Mouse (Mus musculus) spleen, postnatal 14 days (tissue): ENCODE results near the gene Terf2.
"Not testable (repeated sequence)": the region's sequence is repeated elsewhere in the genome, so short reads cannot be mapped to it uniquely, and the experiment has no call there.

ENCODE experiments used
- DNase-seq, 2 experiments: peaks; one replicate each; pipeline ENCODE4 v3.0.0; 2021 to 2022; ENCODE audit warnings: low spot score in 2 of 2

The Terf2 gene

DNA sequence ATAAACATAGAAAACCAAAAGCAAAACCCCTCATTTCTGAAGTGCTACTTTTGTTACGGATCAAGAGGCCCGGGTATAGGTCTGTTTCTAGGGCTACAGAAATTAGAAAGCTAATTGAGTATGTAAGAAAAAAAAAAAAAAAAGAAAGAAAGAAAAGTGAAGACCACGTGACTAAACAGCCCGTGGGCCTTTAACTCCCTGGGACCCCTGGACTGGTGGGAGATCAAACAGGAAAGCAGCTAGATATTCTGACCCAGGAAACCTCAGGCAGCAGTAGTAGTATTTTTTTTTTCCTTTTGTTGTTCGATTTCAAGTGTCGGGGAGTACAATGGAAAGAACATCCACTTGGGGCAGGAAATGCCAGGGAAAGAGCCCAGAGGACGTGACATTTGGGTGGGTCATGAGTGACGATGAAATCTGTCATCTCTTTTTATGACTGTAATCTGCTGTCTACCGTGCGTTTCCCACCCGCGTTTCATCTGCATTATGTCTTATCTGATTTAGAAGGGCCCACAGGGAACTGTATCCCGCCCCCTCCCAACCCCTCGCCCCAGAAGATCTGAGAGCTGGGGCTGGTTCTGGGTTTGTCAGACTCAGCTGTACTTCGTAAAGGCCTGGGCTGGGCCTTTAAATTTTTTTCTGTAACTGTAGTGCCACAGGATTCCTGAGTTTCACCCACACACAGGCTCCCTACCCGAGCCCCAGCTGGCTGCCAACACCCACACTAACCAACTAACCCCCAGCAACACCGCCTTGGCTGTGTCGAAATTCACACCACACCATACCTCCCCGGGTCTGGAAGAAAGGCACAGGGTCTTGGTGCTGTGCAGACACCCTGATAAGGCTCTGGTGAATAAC is 18.0 kb upstream of the Terf2 start:
- DNase-seq, result no peak

DNA sequence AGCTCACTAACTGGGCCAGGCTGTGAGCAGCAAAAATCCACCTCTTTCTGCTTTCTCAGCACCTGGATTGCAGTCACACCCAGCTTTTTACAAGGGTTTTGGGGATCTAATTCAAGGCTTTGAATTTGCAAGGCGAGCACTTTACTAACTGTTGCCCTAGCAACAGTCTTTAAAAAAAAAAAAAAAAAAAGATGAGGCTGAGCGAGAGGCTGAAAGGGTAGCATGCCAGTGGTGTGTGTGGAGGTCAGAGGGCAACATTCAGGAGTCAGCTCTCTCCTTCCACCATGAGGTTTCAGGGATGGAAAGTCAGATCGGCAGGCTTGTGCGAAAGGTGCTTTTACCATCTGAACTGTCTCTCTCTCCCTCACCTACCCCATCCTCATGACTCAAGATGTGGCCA is 16.9 kb upstream of the Terf2 start:
- DNase-seq, result no peak

DNA sequence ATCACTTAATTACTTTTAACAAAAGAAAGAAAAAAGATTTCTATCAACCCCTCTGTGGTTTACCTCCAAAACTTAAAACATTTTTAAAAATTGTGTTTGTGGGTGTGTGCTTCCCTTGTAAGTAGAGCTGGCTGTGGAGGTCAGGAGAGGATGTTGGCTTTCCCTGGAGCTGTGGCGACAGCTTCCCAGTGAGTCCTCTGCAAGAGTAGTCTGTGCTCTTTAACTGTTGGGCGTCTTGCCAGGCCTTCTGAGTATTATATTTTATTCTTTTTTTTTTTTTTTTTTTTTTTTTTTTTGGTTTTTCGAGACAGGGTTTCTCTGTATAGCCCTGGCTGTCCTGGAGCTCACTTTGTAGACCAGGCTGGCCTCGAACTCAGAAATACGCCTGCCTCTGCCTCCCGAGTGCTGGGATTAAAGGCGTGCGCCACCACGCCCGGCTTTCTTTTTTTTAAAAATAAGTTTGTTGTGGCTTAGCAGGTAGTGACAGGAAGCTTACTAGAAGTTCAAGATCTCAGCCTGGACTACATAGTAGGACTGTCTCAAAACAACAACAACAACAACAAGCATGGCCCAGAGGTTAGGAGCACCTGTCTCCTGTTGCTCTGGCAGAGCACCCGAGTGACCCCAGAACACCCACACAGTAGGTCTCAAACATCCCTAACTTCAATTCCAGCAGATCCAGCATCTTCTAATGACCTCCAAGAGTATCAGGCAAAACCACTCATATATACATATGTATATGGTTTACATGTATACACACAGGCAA is 15.2 kb upstream of the Terf2 start:
- no peak for DNase-seq

DNA sequence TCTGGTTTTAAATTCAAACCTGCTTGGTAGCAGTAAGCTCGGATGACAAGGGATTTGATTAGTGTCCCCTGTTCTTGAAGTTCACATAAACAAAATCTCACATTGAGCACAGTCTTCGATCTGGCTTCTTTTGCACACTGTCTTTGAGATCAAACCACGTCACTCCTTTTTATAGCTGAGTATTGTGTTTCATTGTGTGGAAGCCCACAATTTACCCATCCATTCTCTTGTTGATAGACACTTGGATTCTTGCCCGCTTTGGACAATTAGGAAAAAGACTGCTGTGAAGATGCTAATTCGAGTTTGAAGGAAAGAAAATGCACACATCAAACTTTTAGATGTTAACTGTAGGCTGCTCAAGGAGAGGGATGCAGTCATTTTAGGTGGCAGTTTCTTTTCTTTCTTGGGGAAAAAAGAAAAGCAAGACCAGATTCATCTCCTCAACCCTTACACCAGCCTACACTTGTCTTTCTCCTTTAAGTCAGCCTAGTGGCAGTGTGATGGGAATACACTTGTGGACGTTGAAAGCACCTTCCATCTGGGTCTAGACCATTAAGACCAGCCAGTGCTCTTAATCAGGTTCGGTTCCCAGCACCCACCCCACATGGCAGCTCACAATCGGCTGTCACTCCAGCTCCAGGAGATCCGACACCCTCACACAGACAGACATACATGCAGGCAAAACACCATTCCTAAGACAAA is 14.4 kb upstream of the Terf2 start:
- no peak for DNase-seq

DNA sequence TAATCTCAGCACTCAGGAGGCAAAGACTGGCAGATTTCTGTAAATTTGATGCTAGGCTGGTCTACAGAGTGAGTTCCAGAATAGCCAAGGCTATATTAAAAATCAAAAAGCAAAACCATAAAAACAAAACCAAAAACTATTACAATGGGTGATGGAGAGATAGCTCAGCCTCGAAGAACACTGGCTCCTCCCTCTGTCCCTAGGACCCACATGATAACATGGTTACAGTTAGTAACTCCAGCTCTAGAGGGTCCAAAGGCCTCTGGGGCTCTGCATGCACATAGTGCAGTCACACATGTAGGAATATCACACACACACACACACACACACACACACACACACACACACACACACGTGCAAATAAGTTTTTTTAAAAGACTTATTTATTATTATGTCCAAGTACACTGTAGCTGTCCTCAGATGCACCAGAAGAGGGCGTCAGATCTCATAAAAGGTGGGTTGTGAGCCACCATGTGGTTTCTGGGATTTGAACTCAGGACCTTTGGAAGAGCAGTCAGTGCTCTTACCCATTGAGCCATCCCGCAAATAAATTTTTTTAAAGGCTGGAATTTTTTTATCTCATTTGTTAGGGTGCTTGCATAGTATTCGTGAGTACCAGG is 13.6 kb upstream of the Terf2 start:
- DNase-seq, result no peak

DNA sequence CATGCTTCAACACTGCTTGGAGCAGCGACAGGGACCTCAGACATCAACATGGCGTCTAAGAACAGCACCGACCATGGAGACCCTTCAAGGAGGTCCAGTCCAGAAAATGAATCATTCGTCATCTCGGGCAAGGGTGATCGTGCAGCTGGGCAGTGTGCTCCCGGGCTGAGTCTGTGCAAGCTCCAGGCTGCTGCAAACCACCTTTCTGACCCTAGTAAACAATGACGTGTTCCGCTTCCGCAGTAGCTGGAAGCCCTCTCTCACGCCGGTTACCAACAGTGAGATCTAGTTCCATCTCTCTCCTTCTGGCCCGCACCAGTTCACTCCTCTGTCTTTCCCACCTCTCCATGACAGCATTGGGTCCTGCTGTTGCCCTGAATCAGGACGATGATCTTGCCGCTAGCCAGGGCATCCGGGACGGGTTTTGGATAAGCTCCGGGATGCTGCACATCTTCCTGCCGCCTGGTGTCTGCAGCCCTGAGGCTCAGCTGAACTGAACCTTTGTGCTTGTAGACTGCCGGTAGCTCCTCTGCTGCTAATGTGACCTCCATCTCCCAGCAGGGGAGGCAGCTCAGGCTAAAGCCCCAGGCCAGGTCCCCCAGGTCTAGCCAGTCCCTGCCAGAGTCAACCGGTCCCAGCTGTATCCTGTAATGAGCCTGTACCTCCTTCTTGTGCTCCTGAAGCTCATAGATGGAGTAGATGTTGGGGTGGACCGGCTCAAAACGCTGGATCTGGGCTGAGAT is 12.8 kb upstream of the Terf2 start:
- DNase-seq, result no peak

DNA sequence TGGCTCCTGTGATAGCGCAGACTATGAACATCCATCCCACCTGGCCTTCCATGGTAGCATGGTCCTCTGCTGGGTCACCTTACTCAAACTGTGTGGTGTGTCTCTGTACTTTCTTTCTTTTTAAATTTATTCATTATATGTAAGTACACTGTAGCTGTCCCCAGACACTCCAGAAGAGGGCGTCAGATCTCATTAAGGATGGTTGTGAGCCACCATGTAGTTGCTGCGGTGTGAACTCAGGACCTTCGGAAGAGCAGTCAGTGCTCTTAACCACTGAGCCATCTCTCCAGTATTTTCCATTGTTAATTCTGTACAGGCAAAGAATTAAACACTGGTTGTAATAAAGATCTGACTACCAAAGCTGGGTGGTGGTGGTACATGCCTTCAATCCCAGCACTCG is 11.7 kb upstream of the Terf2 start:
- not testable (repeated sequence) for DNase-seq

DNA sequence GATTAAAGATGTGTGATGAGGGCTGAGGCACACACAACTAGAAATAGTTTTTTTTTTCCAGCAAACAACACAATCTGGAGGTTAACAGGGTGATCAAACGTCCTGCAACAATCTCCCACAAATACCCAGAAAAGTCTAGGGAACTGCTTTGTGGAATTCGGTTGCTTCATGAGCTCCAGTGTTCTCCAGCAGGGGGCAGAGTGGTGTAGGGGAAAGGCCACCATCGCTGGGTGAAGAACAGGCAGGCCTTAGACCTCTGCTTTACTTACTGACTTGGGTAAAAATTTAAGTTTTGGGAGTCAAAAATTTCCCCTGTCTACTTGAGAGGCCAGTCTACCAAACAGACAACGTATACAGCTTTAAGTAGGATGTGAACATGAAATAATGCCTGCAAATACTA is 8.2 kb upstream of the Terf2 start:
- peak; percentile 27 to 61 for DNase-seq

DNA sequence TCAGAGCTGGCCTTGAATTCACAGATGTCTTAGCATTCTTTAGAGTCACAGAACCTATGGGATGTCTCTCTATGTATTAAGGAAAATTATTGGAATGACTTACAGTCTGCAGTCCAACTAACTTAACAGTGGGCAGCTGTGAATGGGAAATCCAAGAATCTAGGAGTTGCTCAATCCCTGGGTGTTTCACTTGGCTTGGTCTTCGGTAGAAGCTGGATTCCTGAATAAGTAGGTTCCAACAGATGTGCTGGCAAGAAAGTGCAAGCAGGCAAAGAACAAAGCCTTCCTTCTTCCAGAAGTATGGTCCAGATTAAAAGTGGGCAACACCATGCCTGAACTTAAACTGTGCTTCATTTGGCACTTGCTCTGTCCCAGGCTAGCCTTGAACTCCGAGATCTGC is 4.3 kb upstream of the Terf2 start:
- no peak for DNase-seq

DNA sequence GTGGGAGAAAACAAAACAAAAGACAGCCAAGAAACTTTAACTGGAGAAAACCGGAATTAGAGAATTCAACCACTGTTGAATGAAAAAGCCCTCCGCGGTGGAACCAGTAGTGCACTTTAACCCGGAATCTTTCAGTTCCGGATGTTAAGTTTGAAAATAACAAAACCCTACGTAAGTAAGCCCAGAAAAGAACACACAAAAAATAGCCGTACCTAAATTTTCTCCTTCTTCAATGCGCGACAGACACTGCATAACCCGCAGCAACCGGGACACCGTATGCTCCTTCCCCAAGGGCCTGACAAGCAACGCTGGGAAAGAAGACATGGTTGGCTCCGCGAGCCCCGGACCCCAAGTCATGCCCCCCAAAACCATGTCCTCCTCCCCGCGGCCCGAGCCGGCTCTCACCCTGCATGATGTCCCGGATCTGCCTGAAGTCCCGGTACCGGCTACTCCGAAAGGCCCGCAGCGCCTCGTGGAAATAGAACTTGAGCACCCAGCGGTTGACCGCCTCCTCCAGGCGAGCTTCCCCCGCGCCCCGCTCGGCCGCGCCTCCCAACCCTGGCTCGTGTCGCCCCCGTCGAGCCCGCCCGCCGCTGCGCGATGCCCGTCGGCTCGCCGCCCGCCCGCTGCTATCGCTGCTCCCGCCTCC is 506 bp downstream of the Terf2 start:
- DNase-seq, result no peak

DNA sequence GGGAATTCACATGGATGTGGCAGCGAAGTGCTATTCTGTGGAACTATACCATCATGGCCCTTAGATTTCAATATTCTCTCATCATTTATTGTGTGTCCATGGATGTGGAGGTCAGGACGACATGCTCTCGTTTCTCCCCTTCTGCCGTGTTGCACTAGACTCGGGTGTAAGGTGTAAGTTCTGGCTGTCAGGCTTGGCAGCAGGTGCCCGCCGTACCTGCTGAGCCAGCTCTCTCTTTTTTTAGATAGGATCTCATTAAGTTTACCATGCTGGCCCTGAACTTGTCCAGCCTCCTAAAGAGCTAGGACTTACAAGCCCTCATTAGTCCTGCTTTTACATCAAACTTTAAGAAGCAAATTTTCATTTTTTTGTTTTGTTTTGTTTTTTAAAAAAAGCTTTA is 5.8 kb downstream of the Terf2 start:
- DNase-seq, result no peak

DNA sequence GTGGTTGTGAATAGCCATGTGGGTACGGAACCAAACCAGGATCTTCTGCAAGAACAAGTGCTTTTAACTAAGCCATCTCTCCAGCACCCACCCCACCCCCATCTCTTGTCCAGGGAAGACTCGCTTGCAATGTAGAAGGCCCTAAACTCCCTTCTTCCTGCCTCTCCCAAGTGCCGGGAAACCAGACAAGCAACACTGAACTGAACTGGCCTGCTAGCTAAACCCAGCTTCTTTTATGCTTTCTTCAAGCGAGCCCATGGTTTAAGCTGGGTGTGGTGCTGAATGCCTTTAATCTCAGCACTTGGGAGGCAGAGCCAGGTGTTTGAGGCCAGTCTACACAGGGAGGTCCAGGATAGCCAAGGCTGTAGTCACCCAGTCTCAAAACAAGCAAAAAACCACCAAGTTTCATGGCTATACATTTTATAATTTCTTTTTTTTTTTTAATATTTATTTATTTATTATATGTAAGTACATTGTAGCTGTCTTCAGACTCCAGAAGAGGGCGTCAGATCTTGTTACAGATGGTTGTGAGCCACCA is 7.8 kb downstream of the Terf2 start:
- no peak for DNase-seq

DNA sequence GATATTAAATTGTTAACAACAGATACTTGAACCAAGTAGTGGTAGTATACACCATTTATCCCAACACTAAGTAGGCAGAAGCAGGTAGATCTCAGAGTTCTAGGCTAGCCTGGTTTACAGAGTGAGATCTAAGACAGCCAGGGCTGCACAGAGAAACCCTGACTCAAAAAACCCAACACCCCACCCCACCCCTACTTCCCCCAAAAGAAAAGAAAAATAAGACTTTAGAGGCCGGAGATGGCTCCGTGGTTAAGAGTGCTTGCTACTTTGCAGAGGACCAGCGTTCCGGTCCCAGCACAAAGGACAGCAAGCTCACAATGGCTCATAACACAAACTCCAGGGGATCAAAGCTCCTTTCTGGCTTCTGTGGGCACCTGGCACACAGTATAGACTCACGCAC is 10.3 kb downstream of the Terf2 start:
- no peak for DNase-seq

DNA sequence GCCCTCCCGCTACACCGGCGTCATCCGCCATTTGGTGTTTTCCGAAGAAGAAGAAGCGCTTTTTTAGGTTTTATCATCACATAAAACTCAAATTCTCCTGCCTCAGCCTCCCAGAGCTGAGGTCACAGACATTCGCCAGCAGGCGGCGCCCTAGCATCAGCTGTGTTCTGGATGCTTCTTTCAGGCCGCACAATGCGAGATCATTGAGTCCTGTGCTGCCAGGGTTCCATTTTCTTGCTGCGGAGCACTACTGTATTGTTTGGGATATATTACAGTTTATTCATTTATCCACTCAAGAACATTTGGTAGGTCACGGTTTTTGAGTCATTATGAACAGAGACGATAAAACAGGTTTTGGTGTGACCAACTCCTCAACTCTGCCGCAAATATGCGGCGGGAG is 11.0 kb downstream of the Terf2 start:
- no peak for DNase-seq

DNA sequence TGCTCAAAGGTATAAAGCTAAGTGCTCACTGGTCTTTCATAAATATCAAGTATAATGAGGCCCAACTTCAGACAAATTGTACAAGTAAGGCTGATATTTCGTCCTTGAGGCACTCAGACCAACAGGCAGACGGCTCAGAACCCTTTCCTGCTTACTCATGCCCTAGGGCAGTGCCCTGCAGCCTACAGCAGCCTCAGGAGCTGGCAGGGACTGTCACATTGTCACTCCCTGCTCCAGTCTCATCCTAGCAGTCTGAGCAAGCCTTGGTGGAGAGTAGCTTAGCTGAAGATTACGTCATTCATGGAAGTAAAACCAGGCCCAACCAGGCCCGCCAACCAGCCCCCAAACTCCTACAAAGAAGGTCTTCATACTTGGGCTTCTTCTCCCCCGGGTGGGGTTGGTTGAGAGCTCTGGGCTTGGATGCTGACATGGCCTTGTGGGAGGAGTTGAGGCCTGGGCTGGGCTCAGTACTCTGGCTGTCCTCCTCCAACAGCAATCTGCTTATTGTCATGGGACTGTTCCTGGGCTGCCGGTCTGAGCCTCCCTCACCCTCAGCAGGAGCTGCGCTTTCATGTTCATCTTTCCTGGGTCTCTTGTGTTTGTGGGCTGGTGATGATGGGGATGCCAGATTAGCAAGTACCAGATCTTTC is 20.0 kb downstream of the Terf2 start:
- DNase-seq, result no peak

DNA sequence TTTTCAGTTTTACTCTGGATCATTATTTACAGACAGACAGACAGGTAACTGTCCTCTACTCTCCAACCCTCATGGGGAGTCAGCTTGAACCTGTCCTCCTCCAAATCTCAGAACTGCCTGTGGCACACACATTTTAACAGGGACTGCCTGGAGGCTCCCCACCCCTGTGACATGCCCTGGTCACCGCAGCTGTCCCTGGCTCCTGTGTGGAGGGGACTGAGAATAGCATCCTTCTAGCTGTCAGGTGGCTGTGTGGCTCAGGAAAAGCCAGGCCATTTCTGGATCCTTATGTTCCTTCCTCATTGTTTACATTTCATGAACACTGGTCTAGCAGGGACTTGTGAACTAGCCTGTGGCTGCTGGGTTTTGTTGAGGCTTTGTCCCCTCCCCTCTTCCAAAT is 22.2 kb downstream of the Terf2 start:
- no peak for DNase-seq

DNA sequence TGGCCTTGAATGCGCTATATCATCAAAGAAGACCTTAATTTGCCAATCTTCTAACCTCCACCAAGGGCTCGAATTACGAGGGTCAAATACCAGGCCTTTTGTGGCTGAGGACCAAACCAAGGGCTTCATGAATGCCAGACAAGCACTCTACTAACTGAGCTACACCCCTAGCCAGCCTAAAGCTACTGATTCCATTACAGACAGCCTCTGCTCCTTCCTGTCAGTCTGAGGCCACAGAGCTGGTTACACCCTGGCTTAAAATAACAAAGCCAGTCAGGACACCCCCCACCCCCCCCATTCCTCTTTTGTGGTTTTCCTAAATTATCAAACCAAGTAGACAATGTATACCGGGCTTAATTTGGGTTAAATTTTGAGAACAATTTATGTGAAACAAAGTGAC is 22.6 kb downstream of the Terf2 start:
- no peak for DNase-seq

DNA sequence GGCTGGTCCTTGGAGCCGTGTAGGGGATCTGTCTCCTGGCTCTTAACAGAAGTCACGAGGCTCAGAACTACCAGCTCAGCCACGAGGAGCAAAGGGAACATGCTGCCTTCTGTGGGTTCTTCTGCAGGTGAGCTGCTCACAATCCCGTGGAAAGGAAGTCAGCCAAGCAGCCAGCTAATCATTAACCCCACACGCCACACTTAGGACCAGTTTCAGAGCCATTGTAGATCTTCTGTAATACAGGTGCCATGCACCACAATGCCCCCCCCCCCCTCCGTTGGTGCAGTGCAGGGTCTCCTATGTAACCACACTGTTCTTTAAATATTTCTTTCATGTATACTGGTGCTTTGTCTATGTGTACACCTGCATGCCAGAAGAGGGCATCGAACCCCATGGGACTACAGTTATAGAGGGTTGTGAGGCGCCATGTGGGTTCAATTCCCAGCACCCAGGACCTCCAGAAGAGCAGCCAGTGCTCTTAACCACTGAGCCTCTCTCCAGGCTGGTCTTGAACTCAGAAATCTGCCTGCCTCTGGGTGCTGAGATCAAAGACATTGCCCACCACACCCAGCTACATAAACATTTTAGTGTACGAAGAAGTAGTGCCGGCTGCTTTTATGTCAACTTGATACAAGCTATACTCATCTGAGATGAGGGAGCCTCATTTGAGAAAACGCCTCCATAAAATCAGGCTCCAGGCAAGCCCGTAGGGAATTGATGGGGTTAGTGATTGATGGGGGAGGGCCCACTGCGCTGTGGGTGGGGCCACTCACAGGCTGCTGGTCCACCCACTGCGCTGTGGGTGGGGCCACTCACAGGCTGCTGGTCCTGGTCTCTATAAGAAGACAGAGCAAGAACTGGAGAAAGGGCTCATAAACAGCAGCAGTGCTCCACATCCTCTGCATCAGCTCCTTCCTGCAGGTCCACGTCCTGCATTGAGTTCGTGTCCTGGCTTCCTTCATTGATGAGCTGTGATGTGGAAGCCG is 30.5 kb downstream of the Terf2 start, which contains the start of gene Tmed6:
Gene Tmed6 (minus strand): TSS at position 134 of the 986 bp plus-strand sequence.
- peak in 1 of 2 experiments; percentile 18 for DNase-seq

DNA sequence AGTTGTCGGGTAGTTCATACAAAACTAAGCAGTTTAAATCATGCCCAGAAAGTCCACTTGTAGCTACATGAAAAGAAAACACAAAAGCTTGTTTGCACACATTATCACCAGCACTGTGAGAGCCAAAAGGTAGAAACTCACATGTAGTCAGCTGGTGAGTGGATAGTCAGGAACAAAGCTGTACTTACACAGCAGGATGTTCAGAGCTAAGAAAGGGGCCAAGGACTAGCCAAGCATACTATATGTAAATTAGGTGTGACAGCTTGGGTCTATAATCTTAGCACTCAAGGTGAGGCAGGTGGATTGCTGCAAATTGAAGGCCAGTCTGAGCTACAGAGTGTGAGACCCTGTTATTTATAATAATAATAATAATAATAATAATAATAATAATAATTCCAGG is 33.7 kb downstream of the Terf2 start:
- DNase-seq, result no peak
